Mouse (Mus musculus): ENCODE results near the gene Rps8.

DNA sequence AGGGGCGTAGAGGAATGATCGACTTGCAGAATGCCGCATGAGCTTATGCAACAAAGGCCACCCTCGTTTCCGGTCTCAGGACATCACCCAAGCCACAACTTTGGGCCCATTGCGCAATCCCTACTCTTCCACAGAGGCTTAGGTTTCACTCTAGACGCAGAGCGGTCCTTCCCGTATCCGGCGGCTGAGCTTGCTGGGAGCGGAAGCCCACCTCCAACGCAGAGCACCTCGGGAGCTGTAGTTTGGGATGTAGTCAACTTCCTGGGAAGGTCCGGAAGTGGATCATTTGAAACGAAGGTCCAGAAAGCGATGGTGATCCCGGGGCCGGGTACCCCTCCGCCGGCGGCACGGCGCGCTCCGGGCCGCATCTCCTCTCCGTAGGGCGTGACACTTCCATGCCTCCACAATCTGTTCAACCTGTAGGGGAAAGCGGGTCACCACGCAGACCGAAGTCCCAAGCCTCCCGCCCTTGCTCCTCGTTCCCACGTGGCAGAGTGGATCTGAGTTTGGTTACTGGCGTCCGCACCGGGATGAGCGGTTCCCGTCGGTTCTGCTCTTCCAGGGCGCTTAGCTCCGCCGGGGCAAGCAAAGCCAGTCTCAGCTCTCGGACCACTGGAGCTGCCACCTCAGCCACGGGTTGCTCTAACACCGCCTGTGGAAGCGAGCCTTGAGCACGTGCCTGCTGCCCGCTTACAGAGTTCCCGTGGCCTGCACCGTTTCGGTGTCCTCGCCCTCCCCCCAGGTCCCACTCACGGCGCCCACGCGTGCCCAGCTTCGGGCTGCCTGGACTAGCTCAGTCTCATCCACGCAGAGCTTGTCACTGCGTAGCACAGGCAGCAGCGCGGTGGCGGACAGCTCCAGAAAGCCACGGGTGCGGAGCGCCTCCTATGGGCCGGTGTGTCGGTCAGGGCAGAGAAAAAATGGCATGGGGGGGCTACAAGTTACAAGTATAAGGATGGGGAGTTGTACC lies 35.3 kb downstream of the Rps8 start:
- TF ChIP-seq EP300 (optimal IDR thresholded peaks at IDR 0.05) (no peak), CTCF (IDR thresholded peaks at IDR 0.05; ENCODE audit: low read depth) (peak; percentile 94)
